Mouse (Mus musculus): ENCODE results near the gene Ggnbp2.

DNA sequence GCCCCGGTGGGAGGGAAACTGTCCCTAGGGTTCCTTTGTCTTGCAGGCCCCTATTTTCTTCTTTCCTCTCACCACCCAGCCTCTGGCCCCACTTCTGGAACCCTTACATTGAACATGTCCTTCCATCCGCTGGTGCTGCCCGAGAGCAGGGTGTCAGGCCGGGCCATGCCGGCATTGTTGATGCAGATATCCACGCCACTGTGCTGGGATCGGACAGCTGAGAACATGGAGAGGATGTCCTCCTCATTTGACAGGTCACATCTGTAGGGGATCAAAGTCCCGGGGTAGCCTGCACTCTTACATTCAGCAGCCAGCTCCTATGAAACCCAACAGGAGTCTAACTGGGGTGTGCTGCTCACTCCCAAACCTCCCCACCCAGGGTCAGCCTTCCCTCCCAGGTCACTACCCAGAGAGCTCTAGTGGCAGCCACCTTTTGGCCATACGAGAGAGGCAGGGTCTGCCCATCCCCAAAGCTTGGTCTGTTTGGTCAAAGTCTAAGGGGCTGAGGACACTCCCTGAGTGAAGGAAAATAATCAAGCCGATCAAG is 45.3 kb downstream of the Ggnbp2 start:
- TF ChIP-seq GATA1 (IDR thresholded peaks at IDR 0.05; ENCODE audit: low read length) (no peak), TAL1 (IDR thresholded peaks at IDR 0.05; ENCODE audit: low read length) (no peak)
